Mouse (Mus musculus): Measurements from ENCODE around the gene Fgf11. TPM values are rescaled to one million over a fixed set of nuclear protein-coding genes. Genes with fewer than 3 reads are reported as not detected.

The Fgf11 gene
- polyA plus RNA-seq, 1 experiment from 2014 or later, result 3.0 TPM

- Histone ChIP-seq H3K36me3 (ENCODE audit: control insufficient read depth, insufficient read depth, low read length) (no peaks in the 10 kb centered on the region), H3K9ac (ENCODE audit: low read length) (no peak overlapping the region), H3K27ac (ENCODE audit: low read depth, low read length) (no peak overlapping the region), H3K9me3 (ENCODE audit: control insufficient read depth, low read length) (no peaks in the 10 kb centered on the region), H3K4me1 (ENCODE audit: control insufficient read depth, insufficient read depth, low read length) (no peaks in the 10 kb centered on the region; the same call in 1 of the 2 replicates), H3K27me3 (ENCODE audit: control insufficient read depth, insufficient read depth, low read length) (no peaks in the 10 kb centered on the region), H3K4me3 (ENCODE audit: low read depth, low read length) (no peak overlapping the region), H3K4me2 (ENCODE audit: low read depth) (no peak overlapping the region)
- 73% methylated on average over 4 of the region's 4 CpGs for WGBS
- no peak for DNase-seq (ENCODE audit: low spot score)
- no peak for ATAC-seq (ENCODE audit: insufficient read depth, low FRiP score, low TSS enrichment)
These were observed 34.1 kb downstream of the Fgf11 start for GRCm38 (mm10) chr11:69767625-69767909.

- Histone ChIP-seq H3K27me3 (ENCODE audit: control insufficient read depth, insufficient read depth, low read length) (no peaks in the 10 kb centered on the region), H3K9ac (ENCODE audit: low read length) (no peak overlapping the region), H3K36me3 (ENCODE audit: control insufficient read depth, insufficient read depth, low read length) (no peaks in the 10 kb centered on the region), H3K4me2 (ENCODE audit: low read depth) (peak overlapping the region; percentile 89), H3K27ac (ENCODE audit: low read depth, low read length) (no peak overlapping the region), H3K4me3 (ENCODE audit: low read depth, low read length) (peak overlapping the region; percentile 80), H3K9me3 (ENCODE audit: control insufficient read depth, low read length) (no peaks in the 10 kb centered on the region), H3K4me1 (ENCODE audit: control insufficient read depth, insufficient read depth, low read length) (no peaks in the 10 kb centered on the region; the same call in 1 of the 2 replicates)
- DNase-seq (ENCODE audit: low spot score) (no peak), ATAC-seq (ENCODE audit: insufficient read depth, low FRiP score, low TSS enrichment) (no peak)
- WGBS, result 66% methylated on average over 13 of the region's 13 CpGs
These were observed 34.6 kb downstream of the Fgf11 start for GRCm38 (mm10) chr11:69766872-69767624.

- Histone ChIP-seq H3K27me3 (ENCODE audit: control insufficient read depth, insufficient read depth, low read length) (no peaks in the 10 kb centered on the region), H3K9me3 (ENCODE audit: control insufficient read depth, low read length) (no peaks in the 10 kb centered on the region), H3K4me1 (ENCODE audit: control insufficient read depth, insufficient read depth, low read length) (no peaks in the 10 kb centered on the region; the same call in 1 of the 2 replicates), H3K36me3 (ENCODE audit: control insufficient read depth, insufficient read depth, low read length) (no peaks in the 10 kb centered on the region), H3K4me3 (ENCODE audit: low read depth, low read length) (peak overlapping the region; percentile 80), H3K4me2 (ENCODE audit: low read depth) (peak overlapping the region; percentile 89), H3K27ac (ENCODE audit: low read depth, low read length) (peak overlapping the region; percentile 56), H3K9ac (ENCODE audit: low read length) (peak overlapping the region; percentile 89)
- under 1% methylated on average over 36 of the region's 37 CpGs for WGBS
- peak; percentile 60 for DNase-seq (ENCODE audit: low spot score)
- ATAC-seq (ENCODE audit: insufficient read depth, low FRiP score, low TSS enrichment), result peak; percentile 65
These were observed 35.5 kb downstream of the Fgf11 start for GRCm38 (mm10) chr11:69766126-69766609.

- Histone ChIP-seq H3K4me1 (ENCODE audit: control insufficient read depth, insufficient read depth, low read length) (peaks cover 2% of the 10 kb centered on the region), H3K4me3 (ENCODE audit: low read depth, low read length) (peak within 1 kb of the TSS; percentile 80), H3K9ac (ENCODE audit: low read length) (peak within 1 kb of the TSS; percentile 89), H3K27me3 (ENCODE audit: control insufficient read depth, insufficient read depth, low read length) (no peaks in the 10 kb centered on the region), H3K9me3 (ENCODE audit: control insufficient read depth, low read length) (no peaks in the 10 kb centered on the region), H3K4me2 (ENCODE audit: low read depth) (peak within 1 kb of the TSS; percentile 89), H3K36me3 (ENCODE audit: control insufficient read depth, insufficient read depth, low read length) (no peaks in the 10 kb centered on the region), H3K27ac (ENCODE audit: low read depth, low read length) (peak within 1 kb of the TSS; percentile 56)
- DNase-seq (ENCODE audit: low spot score), result peak; percentile 29
- WGBS, result 27% methylated on average over 35 of the region's 55 CpGs
- peak; percentile 48 for ATAC-seq (ENCODE audit: insufficient read depth, low FRiP score, low TSS enrichment)
These were observed 36.2 kb downstream of the Fgf11 start, which contains the start of gene Zbtb4 for GRCm38 (mm10) chr11:69765221-69766125. TSS of gene Zbtb4 (plus strand) at chr11:69765912.

- Histone ChIP-seq H3K27ac (ENCODE audit: low read depth, low read length) (no peak overlapping the region), H3K4me2 (ENCODE audit: low read depth) (no peak overlapping the region), H3K36me3 (ENCODE audit: control insufficient read depth, insufficient read depth, low read length) (no peaks in the 10 kb centered on the region), H3K4me1 (ENCODE audit: control insufficient read depth, insufficient read depth, low read length) (peaks cover 12% of the 10 kb centered on the region), H3K9me3 (ENCODE audit: control insufficient read depth, low read length) (no peaks in the 10 kb centered on the region), H3K4me3 (ENCODE audit: low read depth, low read length) (no peak overlapping the region), H3K27me3 (ENCODE audit: control insufficient read depth, insufficient read depth, low read length) (no peaks in the 10 kb centered on the region), H3K9ac (ENCODE audit: low read length) (no peak overlapping the region)
- DNase-seq (ENCODE audit: low spot score) (no peak), ATAC-seq (ENCODE audit: insufficient read depth, low FRiP score, low TSS enrichment) (no peak)
- 67% methylated on average over 7 of the region's 7 CpGs for WGBS
These were observed 38.1 kb downstream of the Fgf11 start for GRCm38 (mm10) chr11:69763551-69763950.

- H3K4me1 ChIP-seq (ENCODE audit: control insufficient read depth, insufficient read depth, low read length), result peaks cover 21% of the 10 kb centered on the region
- WGBS, result 79% methylated on average over 1 of the region's 1 CpGs
These were observed 39.8 kb downstream of the Fgf11 start, which contains the start of gene Slc35g3 for GRCm38 (mm10) chr11:69761868-69762267. TSS of gene Slc35g3 (minus strand) at chr11:69761968.

GRCm38 (mm10) chr11:69760901-69761200, 40.8 kb downstream of the Fgf11 start:
- Histone ChIP-seq H3K4me2 (ENCODE audit: low read depth) (no peak overlapping the region), H3K27me3 (ENCODE audit: control insufficient read depth, insufficient read depth, low read length) (no peaks in the 10 kb centered on the region), H3K9ac (ENCODE audit: low read length) (no peak overlapping the region), H3K9me3 (ENCODE audit: control insufficient read depth, low read length) (no peaks in the 10 kb centered on the region), H3K4me3 (ENCODE audit: low read depth, low read length) (no peak overlapping the region), H3K27ac (ENCODE audit: low read depth, low read length) (peak overlapping the region; percentile 92; the same call in 1 of the 2 replicates), H3K36me3 (ENCODE audit: control insufficient read depth, insufficient read depth, low read length) (no peaks in the 10 kb centered on the region), H3K4me1 (ENCODE audit: control insufficient read depth, insufficient read depth, low read length) (peaks cover 27% of the 10 kb centered on the region)
- 92% methylated on average over 7 of the region's 7 CpGs for WGBS
- ATAC-seq (ENCODE audit: insufficient read depth, low FRiP score, low TSS enrichment) (no peak), DNase-seq (ENCODE audit: low spot score) (no peak)

More at GRCm38 (mm10) chr11:69761868-69762267, 39.8 kb downstream of the Fgf11 start, which contains the start of gene Slc35g3:
- H3K36me3 ChIP-seq (ENCODE audit: control insufficient read depth, insufficient read depth, low read length), result no peaks in the 10 kb centered on the region
- no peaks in the 10 kb centered on the region for H3K9me3 ChIP-seq (ENCODE audit: control insufficient read depth, low read length)
- no peak within 1 kb of the TSS for H3K4me2 ChIP-seq (ENCODE audit: low read depth)
- H3K27me3 ChIP-seq (ENCODE audit: control insufficient read depth, insufficient read depth, low read length), result no peaks in the 10 kb centered on the region
- ATAC-seq (ENCODE audit: insufficient read depth, low FRiP score, low TSS enrichment) (no peak), DNase-seq (ENCODE audit: low spot score) (no peak)
- peak within 1 kb of the TSS; percentile 92; the same call in 1 of the 2 replicates for H3K27ac ChIP-seq (ENCODE audit: low read depth, low read length)
- no peak within 1 kb of the TSS for H3K9ac ChIP-seq (ENCODE audit: low read length)
- no peak within 1 kb of the TSS for H3K4me3 ChIP-seq (ENCODE audit: low read depth, low read length)

- DNase-seq (ENCODE audit: low spot score) (no peak), ATAC-seq (ENCODE audit: insufficient read depth, low FRiP score, low TSS enrichment) (no peak)
- no peaks in the 10 kb centered on the region for H3K9me3 ChIP-seq (ENCODE audit: control insufficient read depth, low read length)
- peak overlapping the region; percentile 63 for H3K9ac ChIP-seq (ENCODE audit: low read length)
- peak overlapping the region; percentile 93 for H3K4me2 ChIP-seq (ENCODE audit: low read depth)
- H3K4me1 ChIP-seq (ENCODE audit: control insufficient read depth, insufficient read depth, low read length), result peaks cover 28% of the 10 kb centered on the region
- no peaks in the 10 kb centered on the region for H3K36me3 ChIP-seq (ENCODE audit: control insufficient read depth, insufficient read depth, low read length)
- H3K27me3 ChIP-seq (ENCODE audit: control insufficient read depth, insufficient read depth, low read length), result no peaks in the 10 kb centered on the region
- 80% methylated on average over 14 of the region's 14 CpGs for WGBS
- peak overlapping the region; percentile 92 for H3K27ac ChIP-seq (ENCODE audit: low read depth, low read length)
- peak overlapping the region; percentile 59; the same call in 1 of the 2 replicates for H3K4me3 ChIP-seq (ENCODE audit: low read depth, low read length)
These were observed 41.3 kb downstream of the Fgf11 start for GRCm38 (mm10) chr11:69760160-69760900.
